Mouse (Mus musculus) CH12F3 (cell line): ENCODE results near the gene A630095E13Rik.
"Not testable (repeated sequence)": the region's sequence is repeated elsewhere in the genome, so short reads cannot be mapped to it uniquely, and the experiment has no call there.

Experiments used
- in situ Hi-C: fragments of 300-500 bp; cut with MboI; formaldehyde crosslinking; loops from 2 replicates; pipeline ENCODE4 v1.14.3; 2020; ENCODE audit warnings: low sequenced_read_pairs

A630095E13Rik gene

GRCm38 (mm10) chr9:36643276-36643675 is at the start of gene A630095E13Rik:
Gene A630095E13Rik, minus strand, starts transcription at chr9:36643376.
- in situ Hi-C loops, result not testable (repeated sequence)

- in situ Hi-C loops, result loop anchor here (25.0 kb wide), 1 partner anchor 256 kb away; the partner anchor contains the start of gene Gm7257
These were observed 49.7 kb upstream of the A630095E13Rik start, which contains the start of gene Acrv1 for GRCm38 (mm10) chr9:36692920-36693319. Gene Acrv1, plus strand, starts transcription at chr9:36693220.

- in situ Hi-C loops, result loop anchor here (25.0 kb wide), 1 partner anchor 250 kb away; the partner anchor contains the start of gene Gm7257
These were observed 44.2 kb upstream of the A630095E13Rik start for GRCm38 (mm10) chr9:36687329-36687728.

GRCm38 (mm10) chr9:36681424-36681823 is 38.2 kb upstream of the A630095E13Rik start:
- in situ Hi-C loops, result loop anchor here (25.0 kb wide), 1 partner anchor 244 kb away; the partner anchor contains the start of gene Gm7257
